Mouse (Mus musculus) heart, embryonic 15.5 days (tissue): ENCODE measurements at regions not wholly inside any gene's neighbourhood (a gene's known extent, or its start where the extent isn't known, plus 50 kb on each side); places are given as distances from the start of the nearest gene placed in this dataset.

Experiments
- ATAC-seq: fragments of 200-750 bp; cut with Nextera tagmentation; replicated peaks from 2 replicates; pipeline ENCODE4 v1.8.0; 2017; ENCODE audit warnings: low read depth, moderate TSS enrichment; ENCODE audit not compliant: insufficient number of reproducible peaks, insufficient read depth, low FRiP score
- H3K27ac ChIP-seq: fragments of 300-500 bp; sonication (generic); 2 replicates; pipeline ENCODE4 v1.5.1; 2015; ENCODE audit warnings: mild to moderate bottlenecking, inconsistent platforms
- H3K27me3 ChIP-seq: fragments of 300-500 bp; sonication (generic); 2 replicates; pipeline ENCODE4 v1.6.1; 2015; ENCODE audit warnings: inconsistent platforms
- H3K36me3 ChIP-seq: fragments of 300-500 bp; sonication (generic); 2 replicates; pipeline ENCODE4 v1.6.1; 2015; ENCODE audit warnings: mild to moderate bottlenecking, inconsistent platforms
- H3K4me1 ChIP-seq: fragments of 300-500 bp; sonication (generic); replicated peaks from 2 replicates; pipeline ENCODE4 v1.6.1; 2015; ENCODE audit warnings: inconsistent platforms
- H3K4me2 ChIP-seq: fragments of 300-500 bp; sonication (generic); 2 replicates; pipeline ENCODE4 v1.6.1; 2015; ENCODE audit warnings: inconsistent platforms, mild to moderate bottlenecking, moderate library complexity
- H3K4me3 ChIP-seq: fragments of 300-500 bp; sonication (generic); 2 replicates; pipeline ENCODE4 v1.5.1; 2015; ENCODE audit warnings: mild to moderate bottlenecking, inconsistent platforms
- H3K9ac ChIP-seq: fragments of 300-500 bp; sonication (generic); 2 replicates; pipeline ENCODE4 v1.6.1; 2015; ENCODE audit warnings: mild to moderate bottlenecking, inconsistent platforms
- H3K9me3 ChIP-seq: fragments of 300-500 bp; sonication (generic); replicated peaks from 2 replicates; pipeline ENCODE4 v1.6.1; 2016; ENCODE audit warnings: inconsistent platforms
- WGBS: fragments of 180-500 bp; shearing (Covaris S2); methylation state at CpG from one replicate; pipeline ENCODE4 v1.1.7; 2015; ENCODE audit warnings: mixed read lengths; 5-methylcytosine and 5-hydroxymethylcytosine counted together

DNA sequence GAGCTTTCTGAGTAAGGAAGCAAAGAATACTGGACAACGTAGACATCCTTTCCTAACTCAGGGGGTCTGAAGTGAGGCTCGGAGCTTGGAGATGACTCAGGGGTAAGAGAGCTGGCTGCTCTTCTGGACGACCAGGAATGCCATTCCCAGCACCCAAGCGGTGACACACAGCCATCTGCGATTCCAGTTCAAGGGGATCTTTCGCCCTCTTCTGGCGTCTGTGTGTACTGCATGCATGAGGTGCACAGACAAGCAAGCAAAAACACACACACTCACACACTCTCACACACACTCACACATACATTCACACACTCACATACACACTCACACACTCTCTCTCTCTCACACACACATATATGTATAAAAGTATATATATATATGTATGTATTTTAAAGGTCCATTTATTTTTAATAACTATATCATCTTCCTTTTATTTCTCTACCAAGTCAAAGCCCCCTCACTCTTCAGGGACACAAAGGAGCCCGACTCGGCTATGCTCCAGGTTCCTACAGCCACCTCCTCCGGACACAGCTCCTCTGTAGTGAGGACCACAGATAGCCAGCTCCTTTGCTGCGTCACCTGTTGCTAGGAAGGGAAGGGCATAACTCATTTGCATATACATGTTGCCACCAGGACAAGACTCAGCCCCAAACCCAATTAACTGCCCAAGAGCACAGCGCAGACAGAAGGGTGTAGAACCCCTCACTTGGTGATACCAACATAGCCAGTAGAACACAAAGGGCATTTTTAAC is 91.9 kb upstream of the Smad3 start:
- Histone ChIP-seq H3K9me3 (no peaks in the 10 kb centered on the region), H3K27me3 (no peaks in the 10 kb centered on the region), H3K4me2 (no peak overlapping the region), H3K27ac (no peak overlapping the region), H3K36me3 (no peaks in the 10 kb centered on the region), H3K4me1 (peaks cover 3% of the 10 kb centered on the region; the same call in 1 of the 2 replicates), H3K4me3 (no peak overlapping the region), H3K9ac (no peak overlapping the region)
- ATAC-seq = no peak
- 72% methylated on average over 12 of the region's 12 CpGs for WGBS

- 28% methylated on average over 10 of the region's 10 CpGs for WGBS
- ATAC-seq = no peak
These were observed 86.2 kb upstream of the Smad3 start for GRCm38 (mm10) chr9:63843883-63844485.

DNA sequence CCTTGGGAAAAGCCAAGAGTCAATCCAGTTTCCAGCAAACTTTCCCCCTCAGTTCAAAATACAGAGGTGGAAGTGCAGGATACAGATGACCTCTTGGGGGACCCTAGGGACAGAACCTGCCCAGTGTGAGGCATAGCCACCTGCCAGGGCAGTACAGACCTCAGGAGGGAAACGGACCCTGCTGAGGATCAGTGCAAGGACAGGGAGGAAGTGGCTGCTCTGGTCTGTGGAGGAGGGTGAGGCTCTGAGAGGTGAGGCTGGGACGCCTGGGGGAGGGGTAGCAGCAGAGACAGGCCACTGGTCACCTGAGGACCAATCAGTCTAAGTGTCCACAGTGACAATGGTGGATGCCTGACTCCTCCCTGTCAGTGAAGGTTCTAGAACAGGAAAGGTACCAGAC is 85.6 kb upstream of the Smad3 start:
- H3K27ac ChIP-seq = no peak overlapping the region
- no peak overlapping the region for H3K9ac ChIP-seq
- no peaks in the 10 kb centered on the region for H3K9me3 ChIP-seq
- H3K36me3 ChIP-seq = no peaks in the 10 kb centered on the region
- no peak overlapping the region for H3K4me3 ChIP-seq
- H3K4me1 ChIP-seq = no peaks in the 10 kb centered on the region
- H3K4me2 ChIP-seq = no peak overlapping the region
- no peak for ATAC-seq
- WGBS = 34% methylated on average over 2 of the region's 2 CpGs
- H3K27me3 ChIP-seq = 0 out of 2 replicates have a peak, but pooled peaks cover 4% of the 10 kb centered on the region

More at GRCm38 (mm10) chr9:63843883-63844485, 86.2 kb upstream of the Smad3 start:
- Histone ChIP-seq H3K9me3 (no peaks in the 10 kb centered on the region), H3K27ac (no peak overlapping the region), H3K4me1 (no peaks in the 10 kb centered on the region), H3K27me3 (0 out of 2 replicates have a peak, but pooled peaks cover 4% of the 10 kb centered on the region), H3K4me3 (no peak overlapping the region), H3K4me2 (no peak overlapping the region), H3K9ac (no peak overlapping the region), H3K36me3 (no peaks in the 10 kb centered on the region)

DNA sequence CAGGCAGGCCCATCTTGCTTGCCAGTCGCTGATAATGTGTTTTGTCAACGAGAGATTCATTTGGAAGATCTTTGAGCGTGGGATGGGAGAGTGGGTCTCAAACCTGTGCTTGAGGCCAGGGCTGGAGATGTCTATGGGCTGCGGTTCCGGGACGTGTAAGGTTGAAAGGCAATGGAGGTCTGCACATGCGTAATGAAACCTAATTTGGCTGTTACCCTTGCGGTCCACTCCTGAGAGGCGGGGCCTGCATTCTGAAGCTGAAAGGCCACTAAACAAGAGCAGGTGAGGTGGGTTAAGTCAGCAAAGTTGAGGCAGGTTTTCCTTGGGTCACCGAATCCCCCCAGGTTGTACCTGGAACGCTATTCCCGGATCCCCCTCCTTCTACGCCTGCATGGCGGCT is 83.3 kb upstream of the Smad3 start:
- Histone ChIP-seq H3K27me3 (0 out of 2 replicates have a peak, but pooled peaks cover 4% of the 10 kb centered on the region), H3K4me1 (no peaks in the 10 kb centered on the region), H3K9me3 (no peaks in the 10 kb centered on the region), H3K27ac (no peak overlapping the region), H3K36me3 (no peaks in the 10 kb centered on the region), H3K4me3 (no peak overlapping the region), H3K9ac (no peak overlapping the region), H3K4me2 (no peak overlapping the region)
- no peak for ATAC-seq
- WGBS = 82% methylated on average over 14 of the region's 14 CpGs

DNA sequence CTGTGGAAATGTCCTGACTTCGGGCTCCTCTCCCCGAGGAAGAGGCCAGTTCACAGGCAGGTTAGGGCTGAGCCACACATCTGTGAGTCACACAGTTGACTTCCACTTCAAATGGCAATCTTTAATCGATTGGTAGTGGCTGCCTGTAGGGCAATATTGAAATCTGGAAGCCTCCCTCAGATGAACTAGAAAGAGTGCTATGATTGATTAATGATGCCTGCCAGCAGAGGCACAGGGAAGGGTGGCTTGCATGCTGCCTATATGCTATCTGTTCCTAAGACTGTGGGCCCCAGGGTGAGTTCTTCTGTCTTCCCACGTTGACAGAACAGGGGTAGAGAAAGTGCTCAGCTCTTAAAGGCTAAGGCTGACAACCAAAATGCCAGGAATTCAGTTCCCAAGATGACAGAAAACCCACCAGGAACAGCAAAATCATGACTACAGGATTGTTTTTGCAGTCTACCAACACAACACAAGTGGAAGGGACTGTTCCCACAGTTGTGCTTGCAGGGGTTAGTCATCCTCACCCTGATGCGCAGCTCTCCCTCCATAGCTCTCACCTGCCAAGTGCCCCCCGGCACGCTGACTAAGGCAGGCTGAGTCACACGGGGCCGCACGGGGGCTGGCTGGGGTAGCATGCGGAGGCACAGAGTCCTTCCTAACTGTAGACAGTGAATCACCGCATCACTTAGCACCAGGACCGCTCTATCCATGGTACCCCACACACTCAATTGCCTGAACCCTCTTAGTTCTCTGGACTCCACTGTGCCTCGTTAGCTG is 81.4 kb upstream of the Smad3 start:
- Histone ChIP-seq H3K36me3 (no peaks in the 10 kb centered on the region), H3K4me3 (no peak overlapping the region), H3K27me3 (0 out of 2 replicates have a peak, but pooled peaks cover 6% of the 10 kb centered on the region), H3K4me1 (no peaks in the 10 kb centered on the region), H3K9me3 (no peaks in the 10 kb centered on the region), H3K9ac (no peak overlapping the region), H3K4me2 (no peak overlapping the region), H3K27ac (no peak overlapping the region)
- no peak for ATAC-seq
- WGBS = 85% methylated on average over 14 of the region's 14 CpGs

- no peaks in the 10 kb centered on the region for H3K36me3 ChIP-seq
- H3K4me3 ChIP-seq = no peak overlapping the region
- no peaks in the 10 kb centered on the region for H3K9me3 ChIP-seq
- ATAC-seq = no peak
- 0 out of 2 replicates have a peak, but pooled peaks cover 6% of the 10 kb centered on the region for H3K27me3 ChIP-seq
- no peaks in the 10 kb centered on the region for H3K4me1 ChIP-seq
- no peak overlapping the region for H3K4me2 ChIP-seq
- 72% methylated on average over 6 of the region's 6 CpGs for WGBS
- no peak overlapping the region for H3K27ac ChIP-seq
- H3K9ac ChIP-seq = no peak overlapping the region
These were observed 79.8 kb upstream of the Smad3 start for GRCm38 (mm10) chr9:63837552-63837951.

- no peaks in the 10 kb centered on the region for H3K4me1 ChIP-seq
- no peaks in the 10 kb centered on the region for H3K36me3 ChIP-seq
- whole genome bisulfite sequencing = 54% methylated on average over 5 of the region's 5 CpGs
- H3K27ac ChIP-seq = no peak overlapping the region
- no peak; the same call in 1 of the 2 replicates for ATAC-seq
- H3K9ac ChIP-seq = no peak overlapping the region
- H3K27me3 ChIP-seq = 0 out of 2 replicates have a peak, but pooled peaks cover 6% of the 10 kb centered on the region
- no peaks in the 10 kb centered on the region for H3K9me3 ChIP-seq
- no peak overlapping the region for H3K4me2 ChIP-seq
- H3K4me3 ChIP-seq = no peak overlapping the region
These were observed 78.9 kb upstream of the Smad3 start for GRCm38 (mm10) chr9:63836565-63837284.

- Histone ChIP-seq H3K36me3 (no peaks in the 10 kb centered on the region), H3K27ac (no peak overlapping the region)
These were observed 78.2 kb upstream of the Smad3 start for GRCm38 (mm10) chr9:63836036-63836435.

DNA sequence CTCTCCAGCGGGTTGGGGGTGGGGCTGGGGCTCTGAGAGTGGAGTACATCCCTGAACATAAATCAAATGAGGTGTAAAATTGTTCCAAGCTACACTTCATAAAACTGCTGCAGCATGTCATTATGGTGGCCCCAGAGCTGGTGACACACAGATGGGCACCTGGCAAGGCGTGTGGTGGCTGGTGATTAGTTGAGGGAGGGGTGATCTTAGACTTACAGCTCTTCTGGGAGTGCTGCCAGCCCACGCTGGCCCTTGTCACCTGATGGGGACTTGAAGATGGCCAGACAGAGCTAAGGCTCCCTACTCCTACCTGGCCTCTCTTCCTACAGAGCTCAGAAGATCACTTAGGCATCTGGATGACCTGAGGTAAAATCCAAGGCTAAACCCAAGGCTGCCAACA is 76.6 kb upstream of the Smad3 start:
- Histone ChIP-seq H3K4me2 (no peak overlapping the region), H3K4me1 (no peaks in the 10 kb centered on the region), H3K27ac (no peak overlapping the region), H3K4me3 (no peak overlapping the region), H3K9me3 (no peaks in the 10 kb centered on the region), H3K36me3 (no peaks in the 10 kb centered on the region), H3K27me3 (0 out of 2 replicates have a peak, but pooled peaks cover 6% of the 10 kb centered on the region), H3K9ac (no peak overlapping the region)
- WGBS = 62% methylated on average over 3 of the region's 3 CpGs
- ATAC-seq = no peak

More at GRCm38 (mm10) chr9:63836036-63836435, 78.2 kb upstream of the Smad3 start:
- Histone ChIP-seq H3K4me1 (no peaks in the 10 kb centered on the region), H3K9ac (no peak overlapping the region), H3K27me3 (0 out of 2 replicates have a peak, but pooled peaks cover 6% of the 10 kb centered on the region), H3K9me3 (no peaks in the 10 kb centered on the region), H3K4me2 (no peak overlapping the region), H3K4me3 (no peak overlapping the region)
- WGBS = 43% methylated on average over 11 of the region's 11 CpGs
- ATAC-seq = no peak

- H3K9me3 ChIP-seq = no peaks in the 10 kb centered on the region
- H3K27me3 ChIP-seq = peaks cover 5% of the 10 kb centered on the region; the same call in 1 of the 2 replicates
- no peak for ATAC-seq
- H3K27ac ChIP-seq = no peak overlapping the region
- WGBS = 85% methylated on average over 3 of the region's 3 CpGs
- no peak overlapping the region for H3K9ac ChIP-seq
- H3K4me1 ChIP-seq = no peaks in the 10 kb centered on the region
- H3K36me3 ChIP-seq = no peaks in the 10 kb centered on the region
- H3K4me2 ChIP-seq = no peak overlapping the region
- H3K4me3 ChIP-seq = no peak overlapping the region
These were observed 60.4 kb upstream of the Smad3 start for GRCm38 (mm10) chr9:63818163-63818562.

- 53% methylated on average over 2 of the region's 2 CpGs for WGBS
- no peaks in the 10 kb centered on the region for H3K9me3 ChIP-seq
- no peak overlapping the region for H3K4me2 ChIP-seq
- H3K4me3 ChIP-seq = no peak overlapping the region
- H3K27ac ChIP-seq = no peak overlapping the region
- no peaks in the 10 kb centered on the region for H3K4me1 ChIP-seq
- no peaks in the 10 kb centered on the region for H3K27me3 ChIP-seq
- no peaks in the 10 kb centered on the region for H3K36me3 ChIP-seq
- no peak for ATAC-seq
- no peak overlapping the region for H3K9ac ChIP-seq
These were observed 58.7 kb upstream of the Smad3 start for GRCm38 (mm10) chr9:63816540-63816939.
